Mouse (Mus musculus) testis, adult 2 months (tissue): ENCODE measurements around the gene 1110032A03Rik. TPM values are rescaled to one million over a fixed set of nuclear protein-coding genes. Genes with fewer than 3 reads are reported as not detected.
A peak's percentile ranks its signal among the peaks of the same experiment; 100 is the strongest.

Experiments used
- H3K27ac ChIP-seq: fragments of 200-500 bp; 2 replicates; pipeline ENCODE4 v1.5.1; 2012; ENCODE audit warnings: low read depth, low read length; ENCODE audit not compliant: control insufficient read depth, insufficient read depth
- H3K27me3 ChIP-seq: fragments of 200-500 bp; 2 replicates; pipeline ENCODE4 v1.6.1; 2012; ENCODE audit warnings: mild to moderate bottlenecking, low read length, moderate library complexity; ENCODE audit not compliant: control insufficient read depth, insufficient read depth
- H3K36me3 ChIP-seq: fragments of 200-500 bp; 2 replicates; pipeline ENCODE4 v1.6.1; 2012; ENCODE audit warnings: mild to moderate bottlenecking, low read length; ENCODE audit not compliant: control insufficient read depth, insufficient read depth
- H3K4me1 ChIP-seq: fragments of 200-500 bp; 2 replicates; pipeline ENCODE4 v1.6.1; 2012; ENCODE audit warnings: low read length; ENCODE audit not compliant: control insufficient read depth, insufficient read depth
- H3K4me3 ChIP-seq: fragments of 200-500 bp; 2 replicates; pipeline ENCODE4 v1.5.1; 2012; ENCODE audit warnings: low read depth, mild to moderate bottlenecking, low read length, moderate library complexity, mixed read lengths; ENCODE audit not compliant: control insufficient read depth
- CTCF ChIP-seq: fragments of 200-500 bp; IDR thresholded peaks from 2 replicates; pipeline ENCODE4 v1.5.1; 2012; ENCODE audit warnings: low read depth, mild to moderate bottlenecking, inconsistent platforms, low read length, moderate library complexity; ENCODE audit not compliant: control insufficient read depth, insufficient read depth, insufficient replicate concordance
- POLR2A ChIP-seq: fragments of 200-500 bp; IDR thresholded peaks from 2 replicates; pipeline ENCODE4 v1.6.1; 2012; ENCODE audit warnings: low read depth, mild to moderate bottlenecking, inconsistent platforms, low read length, moderate library complexity; ENCODE audit not compliant: control insufficient read depth
- polyA plus RNA-seq: library from polyadenylated mRNA; depleted of rRNA; stranded (reverse); fragments of >200 nt; gene quantifications from 2 replicates; pipeline ENCODE4 v1.2.3, GENCODE M21; 2012

The 1110032A03Rik gene
- polyA plus RNA-seq, 1 experiment, result 684 TPM

- Histone ChIP-seq H3K27ac (no peak overlapping the region), H3K4me1 (peaks cover 3% of the 10 kb centered on the region; the same call in 1 of the 2 replicates), H3K4me3 (peak overlapping the region; percentile 16; the same call in 1 of the 2 replicates), H3K36me3 (peaks cover 4% of the 10 kb centered on the region; the same call in 1 of the 2 replicates), H3K27me3 (no peaks in the 10 kb centered on the region)
- TF ChIP-seq POLR2A (no peak), CTCF (no peak)
Measured at GRCm38 (mm10) chr9:50774026-50774462, 1.3 kb downstream of the 1110032A03Rik start.

- Histone ChIP-seq H3K4me1 (peaks cover 4% of the 10 kb centered on the region; the same call in 1 of the 2 replicates), H3K27ac (no peak overlapping the region), H3K27me3 (no peaks in the 10 kb centered on the region), H3K4me3 (no peak overlapping the region), H3K36me3 (peaks cover 2% of the 10 kb centered on the region; the same call in 1 of the 2 replicates)
- no peak for TF ChIP-seq CTCF
- TF ChIP-seq POLR2A, result no peak
Measured at GRCm38 (mm10) chr9:50770011-50770410, 5.3 kb downstream of the 1110032A03Rik start.

DNA sequence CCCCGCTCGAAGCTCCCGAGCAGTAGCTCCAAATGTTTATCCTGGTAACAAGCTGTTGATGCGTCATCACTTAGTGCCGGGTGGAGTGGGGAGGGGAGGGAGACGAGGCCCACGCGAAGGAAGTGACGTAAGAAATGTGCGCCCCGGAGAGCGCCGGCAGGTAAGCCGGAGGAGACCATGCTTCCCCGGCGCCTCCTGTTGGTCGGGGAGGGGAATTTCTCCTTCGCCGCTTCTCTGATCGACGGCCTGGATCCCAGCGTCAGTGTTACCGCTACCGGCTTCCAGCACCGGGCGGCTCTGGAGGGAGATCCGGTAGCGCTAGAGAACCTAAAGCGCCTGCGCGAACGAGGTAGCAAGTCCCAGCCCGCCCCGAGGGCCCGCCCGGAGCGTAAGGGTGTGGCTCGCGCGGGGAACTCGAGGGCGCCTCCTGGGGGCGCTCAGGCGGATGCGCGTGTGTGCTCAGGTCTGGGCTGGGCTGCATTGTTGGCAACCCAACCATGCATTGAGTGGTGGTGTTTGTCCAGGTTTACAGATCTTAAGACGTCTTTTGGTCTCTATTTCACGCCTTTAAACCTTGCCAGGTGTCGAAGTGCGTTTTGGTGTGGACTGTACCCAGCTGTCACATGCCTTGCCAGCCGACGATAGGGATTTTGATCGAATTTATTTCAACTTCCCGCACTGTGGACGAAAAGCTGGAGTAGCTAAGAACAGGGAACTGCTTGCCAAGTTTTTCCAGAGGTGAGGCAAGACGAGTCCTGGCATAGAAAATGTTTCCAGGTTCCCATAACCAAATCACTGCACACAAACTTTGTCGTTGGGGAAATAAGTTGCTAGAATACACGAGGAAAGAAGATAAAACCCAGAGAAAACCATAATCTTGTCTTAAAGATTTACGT, 7.0 kb downstream of the 1110032A03Rik start, which contains the start of gene Fdxacb1:
Gene Fdxacb1, plus strand, starts transcription at position 130 of the 896 bp plus-strand sequence.
- Histone ChIP-seq H3K36me3 (peaks cover 2% of the 10 kb centered on the region; the same call in 1 of the 2 replicates), H3K27me3 (no peaks in the 10 kb centered on the region), H3K27ac (peak within 1 kb of the TSS; percentile 85), H3K4me3 (peak within 1 kb of the TSS; percentile 86), H3K4me1 (peaks cover 2% of the 10 kb centered on the region; the same call in 1 of the 2 replicates)
- TF ChIP-seq POLR2A (peak; percentile 73), CTCF (peak; percentile 52)

GRCm38 (mm10) chr9:50767531-50768106, 7.7 kb downstream of the 1110032A03Rik start:
- Histone ChIP-seq H3K27me3 (no peaks in the 10 kb centered on the region), H3K36me3 (peaks cover 2% of the 10 kb centered on the region; the same call in 1 of the 2 replicates), H3K4me1 (peaks cover 2% of the 10 kb centered on the region; the same call in 1 of the 2 replicates), H3K27ac (peak overlapping the region; percentile 85), H3K4me3 (peak overlapping the region; percentile 86)
- TF ChIP-seq CTCF (no peak), POLR2A (no peak)

GRCm38 (mm10) chr9:50763331-50763730, 12.0 kb downstream of the 1110032A03Rik start:
- TF ChIP-seq POLR2A (no peak), CTCF (peak; percentile 27; the same call in 1 of the 2 replicates)
- peak overlapping the region; percentile 22; the same call in 1 of the 2 replicates for H3K4me3 ChIP-seq
- H3K36me3 ChIP-seq, result no peaks in the 10 kb centered on the region
- no peaks in the 10 kb centered on the region; the same call in 1 of the 2 replicates for H3K4me1 ChIP-seq
- H3K27me3 ChIP-seq, result no peaks in the 10 kb centered on the region
- H3K27ac ChIP-seq, result no peak overlapping the region

DNA sequence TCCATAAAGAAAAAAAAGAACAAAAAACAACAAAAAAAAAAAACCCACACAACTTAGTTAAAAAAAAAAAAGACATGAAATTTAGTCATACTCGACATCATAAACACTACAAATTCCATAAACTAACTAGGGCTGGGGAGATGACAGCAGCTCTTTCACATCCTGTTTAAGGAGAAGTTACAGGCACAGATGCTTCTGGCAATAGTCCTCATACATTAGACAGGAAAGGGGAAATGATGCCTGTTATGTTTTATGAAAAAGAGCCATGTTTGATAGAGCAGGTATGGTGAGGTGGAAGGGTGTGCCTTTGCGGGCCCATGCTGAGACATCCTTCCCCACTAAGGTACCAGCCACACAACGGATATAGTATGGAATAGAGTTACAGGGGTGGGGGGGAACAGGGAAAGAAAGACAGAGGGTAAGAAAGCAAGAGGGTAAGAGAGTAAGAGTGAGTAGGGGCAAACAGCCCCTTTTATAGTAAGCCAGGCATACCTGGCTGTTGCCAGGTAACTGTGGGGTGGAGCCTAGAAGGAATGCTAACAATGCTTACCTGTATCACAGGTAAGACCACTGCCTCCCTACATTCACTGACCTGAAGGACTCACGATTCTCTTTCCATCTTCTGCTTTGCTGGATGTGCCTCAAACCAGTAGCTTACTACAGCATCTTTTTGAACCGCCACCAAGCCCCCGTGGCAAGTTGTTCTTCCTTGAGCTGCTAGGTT, 13.6 kb downstream of the 1110032A03Rik start:
- Histone ChIP-seq H3K4me3 (peak overlapping the region; percentile 66), H3K4me1 (no peaks in the 10 kb centered on the region), H3K27me3 (no peaks in the 10 kb centered on the region), H3K27ac (peak overlapping the region; percentile 71), H3K36me3 (no peaks in the 10 kb centered on the region)
- no peak for TF ChIP-seq POLR2A
